Mouse (Mus musculus): ENCODE measurements around the gene Gm7544. TPM values are rescaled to one million over a fixed set of nuclear protein-coding genes. Genes with fewer than 3 reads are reported as not detected.
A peak's percentile ranks its signal among the peaks of the same experiment; 100 is the strongest.
"Not testable (repeated sequence)": the region's sequence is repeated elsewhere in the genome, so short reads cannot be mapped to it uniquely, and the experiment has no call there.

Gene Gm7544
- polyA plus RNA-seq, 1 experiment from 2014 or later: not detected

GRCm38 (mm10) chr1:82975750-82976149 lies 19.9 kb upstream of the Gm7544 start:
- H3K27ac ChIP-seq (ENCODE audit: low read depth, low read length): no peak overlapping the region
- H3K4me1 ChIP-seq (replicated peaks; ENCODE audit: control insufficient read depth, insufficient read depth, low read length): peaks cover 14% of the 10 kb centered on the region
- H3K4me2 ChIP-seq: no peak overlapping the region
- H3K36me3 ChIP-seq (ENCODE audit: control insufficient read depth, insufficient read depth, low read length): no peaks in the 10 kb centered on the region
- WGBS: 55% methylated on average over 5 of the region's 5 CpGs
- H3K9me3 ChIP-seq (ENCODE audit: control insufficient read depth, low read length): no peaks in the 10 kb centered on the region
- H3K27me3 ChIP-seq (replicated peaks; ENCODE audit: control insufficient read depth, insufficient read depth, low read length): no peaks in the 10 kb centered on the region
- no peak for DNase-seq (ENCODE audit: low spot score)
- H3K4me3 ChIP-seq (ENCODE audit: low read depth, low read length): no peak overlapping the region
- no peak overlapping the region for H3K9ac ChIP-seq (ENCODE audit: low read depth, low read length)
- ATAC-seq (replicated peaks; ENCODE audit: low FRiP score): no peak

GRCm38 (mm10) chr1:82974342-82974741 lies 18.5 kb upstream of the Gm7544 start:
- peak overlapping the region; percentile 33 for H3K4me2 ChIP-seq
- WGBS: 32% methylated on average over 9 of the region's 9 CpGs

GRCm38 (mm10) chr1:82973901-82974300 lies 18.1 kb upstream of the Gm7544 start:
- Histone ChIP-seq H3K9me3 (ENCODE audit: control insufficient read depth, low read length) (no peaks in the 10 kb centered on the region), H3K27ac (ENCODE audit: low read depth, low read length) (no peak overlapping the region), H3K9ac (ENCODE audit: low read depth, low read length) (no peak overlapping the region), H3K4me1 (replicated peaks; ENCODE audit: control insufficient read depth, insufficient read depth, low read length) (peaks cover 14% of the 10 kb centered on the region), H3K36me3 (ENCODE audit: control insufficient read depth, insufficient read depth, low read length) (no peaks in the 10 kb centered on the region), H3K4me2 (peak overlapping the region; percentile 33; the same call in 1 of the 2 replicates), H3K4me3 (ENCODE audit: low read depth, low read length) (no peak overlapping the region), H3K27me3 (replicated peaks; ENCODE audit: control insufficient read depth, insufficient read depth, low read length) (no peaks in the 10 kb centered on the region)
- no peak for DNase-seq (ENCODE audit: low spot score)
- WGBS: 34% methylated on average over 6 of the region's 6 CpGs
- ATAC-seq (replicated peaks; ENCODE audit: low FRiP score): no peak

More at GRCm38 (mm10) chr1:82974342-82974741, 18.5 kb upstream of the Gm7544 start:
- no peak overlapping the region for H3K9ac ChIP-seq (ENCODE audit: low read depth, low read length)
- H3K27me3 ChIP-seq (replicated peaks; ENCODE audit: control insufficient read depth, insufficient read depth, low read length): no peaks in the 10 kb centered on the region
- ATAC-seq (replicated peaks; ENCODE audit: low FRiP score) (peak; percentile 77), DNase-seq (ENCODE audit: low spot score) (no peak)
- H3K36me3 ChIP-seq (ENCODE audit: control insufficient read depth, insufficient read depth, low read length): no peaks in the 10 kb centered on the region
- H3K4me3 ChIP-seq (ENCODE audit: low read depth, low read length): no peak overlapping the region
- H3K4me1 ChIP-seq (replicated peaks; ENCODE audit: control insufficient read depth, insufficient read depth, low read length): peaks cover 14% of the 10 kb centered on the region
- no peak overlapping the region for H3K27ac ChIP-seq (ENCODE audit: low read depth, low read length)
- no peaks in the 10 kb centered on the region for H3K9me3 ChIP-seq (ENCODE audit: control insufficient read depth, low read length)

- Histone ChIP-seq H3K4me3 (ENCODE audit: low read depth, low read length) (no peak overlapping the region), H3K27me3 (replicated peaks; ENCODE audit: control insufficient read depth, insufficient read depth, low read length) (no peaks in the 10 kb centered on the region), H3K9me3 (ENCODE audit: control insufficient read depth, low read length) (no peaks in the 10 kb centered on the region), H3K9ac (ENCODE audit: low read depth, low read length) (no peak overlapping the region), H3K27ac (ENCODE audit: low read depth, low read length) (no peak overlapping the region), H3K4me2 (no peak overlapping the region), H3K36me3 (ENCODE audit: control insufficient read depth, insufficient read depth, low read length) (no peaks in the 10 kb centered on the region), H3K4me1 (replicated peaks; ENCODE audit: control insufficient read depth, insufficient read depth, low read length) (peaks cover 14% of the 10 kb centered on the region)
- 64% methylated on average over 1 of the region's 1 CpGs for WGBS
- no peak for ATAC-seq (replicated peaks; ENCODE audit: low FRiP score)
- no peak for DNase-seq (ENCODE audit: low spot score)
Measured at GRCm38 (mm10) chr1:82973244-82973643, 17.4 kb upstream of the Gm7544 start.

GRCm38 (mm10) chr1:82972046-82972445 lies 16.2 kb upstream of the Gm7544 start:
- no peaks in the 10 kb centered on the region for H3K9me3 ChIP-seq (ENCODE audit: control insufficient read depth, low read length)
- no peak overlapping the region for H3K9ac ChIP-seq (ENCODE audit: low read depth, low read length)
- H3K4me1 ChIP-seq (replicated peaks; ENCODE audit: control insufficient read depth, insufficient read depth, low read length): peaks cover 14% of the 10 kb centered on the region
- H3K27me3 ChIP-seq (replicated peaks; ENCODE audit: control insufficient read depth, insufficient read depth, low read length): no peaks in the 10 kb centered on the region
- no peak overlapping the region for H3K27ac ChIP-seq (ENCODE audit: low read depth, low read length)
- no peak; the same call in 1 of the 2 replicates for ATAC-seq (replicated peaks; ENCODE audit: low FRiP score)
- DNase-seq (ENCODE audit: low spot score): no peak
- no peak overlapping the region for H3K4me2 ChIP-seq
- no peak overlapping the region for H3K4me3 ChIP-seq (ENCODE audit: low read depth, low read length)
- WGBS: 17% methylated on average over 4 of the region's 4 CpGs
- H3K36me3 ChIP-seq (ENCODE audit: control insufficient read depth, insufficient read depth, low read length): no peaks in the 10 kb centered on the region

- Histone ChIP-seq H3K9ac (ENCODE audit: low read depth, low read length) (no peak overlapping the region), H3K27ac (ENCODE audit: low read depth, low read length) (no peak overlapping the region), H3K4me2 (no peak overlapping the region), H3K4me1 (replicated peaks; ENCODE audit: control insufficient read depth, insufficient read depth, low read length) (no peaks in the 10 kb centered on the region), H3K9me3 (ENCODE audit: control insufficient read depth, low read length) (no peaks in the 10 kb centered on the region), H3K36me3 (ENCODE audit: control insufficient read depth, insufficient read depth, low read length) (no peaks in the 10 kb centered on the region), H3K4me3 (ENCODE audit: low read depth, low read length) (no peak overlapping the region), H3K27me3 (replicated peaks; ENCODE audit: control insufficient read depth, insufficient read depth, low read length) (no peaks in the 10 kb centered on the region)
- no peak for ATAC-seq (replicated peaks; ENCODE audit: low FRiP score)
- no peak for DNase-seq (ENCODE audit: low spot score)
- 66% methylated on average over 3 of the region's 3 CpGs for whole genome bisulfite sequencing
Measured at GRCm38 (mm10) chr1:82966413-82966812, 10.6 kb upstream of the Gm7544 start.

- no peak within 1 kb of the TSS for H3K4me2 ChIP-seq
- no peaks in the 10 kb centered on the region for H3K36me3 ChIP-seq (ENCODE audit: control insufficient read depth, insufficient read depth, low read length)
- H3K27me3 ChIP-seq (replicated peaks; ENCODE audit: control insufficient read depth, insufficient read depth, low read length): no peaks in the 10 kb centered on the region
- WGBS: 89% methylated on average over 11 of the region's 11 CpGs
- no peaks in the 10 kb centered on the region for H3K4me1 ChIP-seq (replicated peaks; ENCODE audit: control insufficient read depth, insufficient read depth, low read length)
- H3K9ac ChIP-seq (ENCODE audit: low read depth, low read length): no peak within 1 kb of the TSS
- no peak within 1 kb of the TSS for H3K4me3 ChIP-seq (ENCODE audit: low read depth, low read length)
- no peak for DNase-seq (ENCODE audit: low spot score)
- no peak for ATAC-seq (replicated peaks; ENCODE audit: low FRiP score)
- H3K9me3 ChIP-seq (ENCODE audit: control insufficient read depth, low read length): no peaks in the 10 kb centered on the region
- no peak within 1 kb of the TSS for H3K27ac ChIP-seq (ENCODE audit: low read depth, low read length)
Measured at GRCm38 (mm10) chr1:82959870-82960385, 4.1 kb upstream of the Gm7544 start, which contains the start of gene Gm47955. Gm47955 (plus strand) TSS chr1:82960286.

- Histone ChIP-seq H3K36me3 (ENCODE audit: control insufficient read depth, insufficient read depth, low read length) (no peaks in the 10 kb centered on the region), H3K27ac (ENCODE audit: low read depth, low read length) (no peak overlapping the region), H3K4me3 (ENCODE audit: low read depth, low read length) (no peak overlapping the region), H3K9ac (ENCODE audit: low read depth, low read length) (no peak overlapping the region), H3K4me2 (no peak overlapping the region), H3K4me1 (replicated peaks; ENCODE audit: control insufficient read depth, insufficient read depth, low read length) (no peaks in the 10 kb centered on the region), H3K9me3 (ENCODE audit: control insufficient read depth, low read length) (no peaks in the 10 kb centered on the region), H3K27me3 (replicated peaks; ENCODE audit: control insufficient read depth, insufficient read depth, low read length) (no peaks in the 10 kb centered on the region)
- WGBS: 86% methylated on average over 2 of the region's 2 CpGs
- ATAC-seq (replicated peaks; ENCODE audit: low FRiP score): no peak
- no peak for DNase-seq (ENCODE audit: low spot score)
Measured at GRCm38 (mm10) chr1:82948601-82949000, 7.2 kb downstream of the Gm7544 start.

- WGBS: 91% methylated on average over 2 of the region's 2 CpGs
- H3K27ac ChIP-seq (ENCODE audit: low read depth, low read length); ATAC-seq (replicated peaks; ENCODE audit: low FRiP score): not testable (repeated sequence)
Measured at GRCm38 (mm10) chr1:82946029-82946428, 9.8 kb downstream of the Gm7544 start.

More at GRCm38 (mm10) chr1:82946029-82946428, 9.8 kb downstream of the Gm7544 start:
- not testable (repeated sequence) for DNase-seq (ENCODE audit: low spot score); H3K9me3 ChIP-seq (ENCODE audit: control insufficient read depth, low read length); H3K4me1 ChIP-seq (replicated peaks; ENCODE audit: control insufficient read depth, insufficient read depth, low read length); H3K9ac ChIP-seq (ENCODE audit: low read depth, low read length); H3K4me3 ChIP-seq (ENCODE audit: low read depth, low read length); H3K36me3 ChIP-seq (ENCODE audit: control insufficient read depth, insufficient read depth, low read length); H3K4me2 ChIP-seq; H3K27me3 ChIP-seq (replicated peaks; ENCODE audit: control insufficient read depth, insufficient read depth, low read length)
